Mouse (Mus musculus): ENCODE data around the gene Tbata. TPM values are rescaled to one million over a fixed set of nuclear protein-coding genes. Genes with fewer than 3 reads are reported as not detected.

Gene Tbata
- polyA plus RNA-seq, 1 experiment from 2014 or later, result not detected

- WGBS, result 58% methylated on average over 5 of the region's 5 CpGs
- no peaks in the 10 kb centered on the region for H3K9me3 ChIP-seq
- no peak overlapping the region for H3K4me3 ChIP-seq
- no peak for ATAC-seq (ENCODE audit: low FRiP score, low read depth)
- H3K27ac ChIP-seq (replicated peaks), result no peak overlapping the region
- H3K36me3 ChIP-seq, result no peaks in the 10 kb centered on the region
- no peaks in the 10 kb centered on the region; the same call in 1 of the 2 replicates for H3K27me3 ChIP-seq
- H3K4me1 ChIP-seq, result no peaks in the 10 kb centered on the region
- no peak overlapping the region for H3K4me2 ChIP-seq (replicated peaks)
- H3K9ac ChIP-seq (replicated peaks), result no peak overlapping the region
Measured at GRCm38 (mm10) chr10:61225694-61226093, 53.9 kb downstream of the Tbata start.

DNA sequence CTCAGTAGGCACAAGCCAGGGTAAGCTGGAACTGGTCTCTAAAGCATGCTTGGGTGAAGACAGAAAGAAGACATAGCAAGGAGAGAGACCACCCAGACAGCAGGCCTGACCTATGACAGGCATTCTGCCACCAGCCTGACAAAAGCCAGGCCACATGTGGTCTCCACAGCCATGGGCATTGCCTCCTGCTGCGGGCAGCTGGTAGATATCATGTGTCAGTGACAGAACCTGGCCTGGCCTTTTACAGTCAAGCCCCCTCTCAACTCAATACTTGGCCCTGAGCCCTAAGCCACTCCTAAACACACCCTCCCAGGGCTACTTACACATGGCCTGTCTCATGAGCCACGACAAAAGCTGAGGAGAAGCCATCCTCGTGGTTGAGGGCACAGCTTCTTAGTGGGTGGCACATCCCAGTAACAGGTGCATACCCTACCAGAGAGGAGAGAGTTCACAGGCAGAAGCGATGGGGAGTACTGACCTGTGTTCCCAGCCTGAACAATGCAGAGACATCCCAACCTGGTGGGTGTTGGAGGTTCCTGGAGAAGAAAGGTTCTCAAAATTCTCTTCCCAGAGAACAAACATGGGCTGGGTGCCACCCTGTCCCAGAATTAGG is 55.1 kb downstream of the Tbata start:
- no peak overlapping the region for H3K27ac ChIP-seq (replicated peaks)
- H3K4me3 ChIP-seq, result no peak overlapping the region
- H3K36me3 ChIP-seq, result no peaks in the 10 kb centered on the region
- H3K4me1 ChIP-seq, result no peaks in the 10 kb centered on the region
- H3K27me3 ChIP-seq, result no peaks in the 10 kb centered on the region; the same call in 1 of the 2 replicates
- no peaks in the 10 kb centered on the region for H3K9me3 ChIP-seq
- no peak overlapping the region for H3K4me2 ChIP-seq (replicated peaks)
- ATAC-seq (ENCODE audit: low FRiP score, low read depth), result no peak
- H3K9ac ChIP-seq (replicated peaks), result no peak overlapping the region
- WGBS, result 72% methylated on average over 4 of the region's 4 CpGs

DNA sequence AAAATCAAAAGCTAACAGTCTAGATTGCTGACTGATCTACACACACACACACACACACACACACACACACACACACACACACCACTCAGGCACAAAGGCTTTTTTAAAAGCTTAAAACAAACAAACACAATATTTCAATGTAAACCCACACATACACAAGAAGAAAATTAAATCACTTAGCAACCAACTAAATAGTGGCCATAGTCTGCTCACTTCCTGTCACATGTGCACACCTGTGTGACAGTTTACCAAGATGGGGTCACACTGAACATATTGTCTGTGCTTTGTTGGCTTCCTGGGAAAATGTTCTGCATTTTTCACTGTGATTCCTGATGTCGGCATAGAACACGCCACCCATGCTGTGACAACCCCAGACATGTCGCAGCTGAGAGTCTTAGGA is 60.0 kb downstream of the Tbata start:
- no peaks in the 10 kb centered on the region for H3K4me1 ChIP-seq
- no peak overlapping the region for H3K4me3 ChIP-seq
- H3K27me3 ChIP-seq, result no peaks in the 10 kb centered on the region; the same call in 1 of the 2 replicates
- no peak overlapping the region for H3K4me2 ChIP-seq (replicated peaks)
- ATAC-seq (ENCODE audit: low FRiP score, low read depth), result no peak
- no peak overlapping the region for H3K9ac ChIP-seq (replicated peaks)
- 86% methylated on average over 3 of the region's 3 CpGs for WGBS
- no peaks in the 10 kb centered on the region for H3K36me3 ChIP-seq
- H3K27ac ChIP-seq (replicated peaks), result no peak overlapping the region
- H3K9me3 ChIP-seq, result no peaks in the 10 kb centered on the region

DNA sequence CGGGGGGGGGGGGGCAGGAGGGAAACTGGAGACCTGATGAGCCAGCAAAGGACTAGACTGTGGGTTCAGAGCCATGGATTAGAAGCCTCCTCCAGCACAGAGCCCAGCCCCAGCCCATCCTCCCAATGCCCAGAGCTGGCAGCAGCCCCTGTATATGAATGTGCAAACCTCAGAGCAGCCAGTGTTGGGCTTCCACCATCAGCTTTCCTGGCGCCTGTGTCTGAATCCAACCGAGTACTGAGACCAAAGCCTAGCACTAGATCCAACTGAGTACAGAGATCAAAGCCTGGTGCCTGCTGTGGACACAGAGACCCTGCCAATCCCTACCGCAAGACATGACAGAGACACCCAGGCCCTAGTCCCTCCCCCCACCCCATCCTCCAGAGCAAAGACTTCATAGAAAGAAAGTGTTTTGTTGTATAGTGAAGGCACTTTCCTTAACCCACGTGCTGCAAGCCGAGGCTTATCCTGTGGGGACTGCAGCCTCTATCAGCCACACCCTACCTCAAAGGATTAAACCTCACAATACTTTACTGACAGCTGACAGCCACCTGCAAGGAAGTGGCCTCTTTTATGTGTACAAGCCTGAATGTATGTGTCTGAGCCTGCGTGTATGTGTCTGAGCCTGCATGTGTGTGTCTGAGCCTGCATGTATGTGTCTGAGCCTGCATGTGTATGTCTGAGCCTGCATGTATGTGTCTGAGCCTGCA is 61.3 kb downstream of the Tbata start:
- ATAC-seq (ENCODE audit: low FRiP score, low read depth), result no peak
- WGBS, result 37% methylated on average over 7 of the region's 7 CpGs

GRCm38 (mm10) chr10:61234319-61234718 is 62.6 kb downstream of the Tbata start:
- Histone ChIP-seq H3K4me1 (no peaks in the 10 kb centered on the region), H3K27ac (replicated peaks) (no peak overlapping the region), H3K36me3 (no peaks in the 10 kb centered on the region), H3K4me2 (replicated peaks) (no peak overlapping the region), H3K4me3 (no peak overlapping the region), H3K27me3 (no peaks in the 10 kb centered on the region; the same call in 1 of the 2 replicates), H3K9me3 (0 out of 2 replicates have a peak, but pooled peaks cover 4% of the 10 kb centered on the region), H3K9ac (replicated peaks) (no peak overlapping the region)
- no peak for ATAC-seq (ENCODE audit: low FRiP score, low read depth)
- WGBS, result 88% methylated on average over 4 of the region's 4 CpGs

More for the DNA sequence above, 61.3 kb downstream of the Tbata start:
- H3K9me3 ChIP-seq, result no peaks in the 10 kb centered on the region
- no peak overlapping the region for H3K4me3 ChIP-seq
- H3K27me3 ChIP-seq, result no peaks in the 10 kb centered on the region; the same call in 1 of the 2 replicates
- H3K4me1 ChIP-seq, result no peaks in the 10 kb centered on the region
- H3K27ac ChIP-seq (replicated peaks), result no peak overlapping the region
- H3K4me2 ChIP-seq (replicated peaks), result no peak overlapping the region
- no peaks in the 10 kb centered on the region for H3K36me3 ChIP-seq
- no peak overlapping the region for H3K9ac ChIP-seq (replicated peaks)

DNA sequence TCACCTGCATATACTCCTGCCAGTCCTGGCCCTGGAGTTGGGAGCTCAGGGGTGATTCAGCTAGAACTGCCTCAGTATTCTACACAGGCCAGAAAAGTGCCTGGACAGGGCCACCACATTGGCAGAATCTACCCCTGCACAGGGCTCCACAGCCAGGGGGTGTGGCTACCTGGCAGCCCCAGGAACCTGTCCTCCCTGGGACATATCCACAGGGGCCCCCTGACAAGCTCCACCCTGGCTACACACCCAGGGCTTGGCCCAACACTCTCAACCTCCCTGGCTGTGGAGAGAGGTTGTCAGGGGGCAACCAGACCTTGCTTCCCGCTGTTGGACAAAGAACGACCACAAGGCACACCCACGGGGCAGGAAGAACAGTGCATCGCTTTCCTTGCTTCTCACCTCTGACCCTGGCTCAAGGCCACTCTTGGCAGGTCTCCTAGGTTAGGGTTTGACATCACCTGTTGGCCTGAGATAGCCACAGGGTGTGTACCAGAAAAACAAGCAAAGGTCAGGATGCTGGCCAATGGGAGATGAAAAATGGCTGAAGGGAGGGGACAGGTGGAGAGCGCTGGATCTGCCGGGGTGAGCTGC is 64.0 kb downstream of the Tbata start:
- Histone ChIP-seq H3K4me2 (replicated peaks) (no peak overlapping the region), H3K9me3 (0 out of 2 replicates have a peak, but pooled peaks cover 4% of the 10 kb centered on the region), H3K36me3 (no peaks in the 10 kb centered on the region), H3K4me1 (no peaks in the 10 kb centered on the region), H3K4me3 (no peak overlapping the region), H3K27me3 (no peaks in the 10 kb centered on the region), H3K27ac (replicated peaks) (no peak overlapping the region), H3K9ac (replicated peaks) (no peak overlapping the region)
- ATAC-seq (ENCODE audit: low FRiP score, low read depth), result no peak
- 89% methylated on average over 6 of the region's 6 CpGs for WGBS

- H3K27ac ChIP-seq (replicated peaks), result no peak overlapping the region
- ATAC-seq (ENCODE audit: low FRiP score, low read depth), result no peak
- H3K9me3 ChIP-seq, result 0 out of 2 replicates have a peak, but pooled peaks cover 4% of the 10 kb centered on the region
- no peak overlapping the region for H3K4me3 ChIP-seq
- no peak overlapping the region for H3K9ac ChIP-seq (replicated peaks)
- no peaks in the 10 kb centered on the region for H3K4me1 ChIP-seq
- 62% methylated on average over 4 of the region's 4 CpGs for WGBS
- no peaks in the 10 kb centered on the region for H3K27me3 ChIP-seq
- H3K36me3 ChIP-seq, result no peaks in the 10 kb centered on the region
- H3K4me2 ChIP-seq (replicated peaks), result no peak overlapping the region
Measured at GRCm38 (mm10) chr10:61236683-61237390, 65.1 kb downstream of the Tbata start.

- H3K4me3 ChIP-seq, result no peak overlapping the region
- H3K36me3 ChIP-seq, result no peaks in the 10 kb centered on the region
- no peak for ATAC-seq (ENCODE audit: low FRiP score, low read depth)
- no peak overlapping the region for H3K9ac ChIP-seq (replicated peaks)
- H3K4me1 ChIP-seq, result no peaks in the 10 kb centered on the region
- 0 out of 2 replicates have a peak, but pooled peaks cover 4% of the 10 kb centered on the region for H3K9me3 ChIP-seq
- 77% methylated on average over 6 of the region's 6 CpGs for WGBS
- no peak overlapping the region for H3K4me2 ChIP-seq (replicated peaks)
- no peak overlapping the region for H3K27ac ChIP-seq (replicated peaks)
- no peaks in the 10 kb centered on the region for H3K27me3 ChIP-seq
Measured at GRCm38 (mm10) chr10:61237391-61237785, 65.6 kb downstream of the Tbata start.

Small RNAs within 50 kb of the gene (microRNA-seq; reads per million reads assigned to microRNA genes)
- gene Gm44308, result not detected

Other genes with a start within 250 kb of the Tbata start
- gene Pcbd1, start 82.6 kb upstream of the Tbata start, polyA plus RNA-seq (2016; fragmentation: Nextera tagmentation; extraction: Ambion mirVana), result 27.3 and 28.4 TPM in 2 replicates
- 78.1 and 81.6 TPM in 2 replicates for gene Sgpl1, start 24.3 kb upstream of the Tbata start, polyA plus RNA-seq (2016; fragmentation: Nextera tagmentation; extraction: Ambion mirVana)
- gene Adamts14, start 101.5 kb downstream of the Tbata start, polyA plus RNA-seq (2016; fragmentation: Nextera tagmentation; extraction: Ambion mirVana), result 0.48 and 0.55 TPM in 2 replicates
- gene Prf1, start 125.9 kb downstream of the Tbata start, polyA plus RNA-seq (2016; fragmentation: Nextera tagmentation; extraction: Ambion mirVana), result not detected in 2 replicates
- gene Pald1, start 211.6 kb downstream of the Tbata start, polyA plus RNA-seq (2016; fragmentation: Nextera tagmentation; extraction: Ambion mirVana), result 24.7 and 25.3 TPM in 2 replicates
- gene Nodal, start 246.0 kb downstream of the Tbata start, polyA plus RNA-seq (2016; fragmentation: Nextera tagmentation; extraction: Ambion mirVana), result not detected in 2 replicates

All from midbrain, embryonic 12.5 days (tissue).